Mouse (Mus musculus): ENCODE measurements around the gene Cib4.

The Cib4 gene

DNA sequence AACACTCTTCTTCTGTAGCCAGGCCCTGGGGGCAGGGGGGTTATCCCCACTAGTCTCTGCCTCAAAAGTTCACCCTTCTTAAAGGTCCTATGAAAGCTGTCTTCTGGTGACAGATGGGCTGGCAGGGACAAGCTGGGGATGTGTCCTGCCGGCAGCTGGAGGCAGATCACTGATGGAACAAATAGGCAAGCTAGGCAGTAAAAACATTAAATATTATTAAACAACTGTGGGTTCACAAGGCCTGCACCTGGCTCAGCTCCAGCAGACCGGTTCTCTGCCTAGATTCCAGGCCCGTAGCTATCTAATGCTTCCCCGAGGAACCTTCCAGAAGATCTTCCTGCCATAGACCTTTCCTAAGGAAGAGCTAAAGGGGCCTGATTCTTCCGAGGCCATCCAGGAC lies 27.5 kb downstream of the Cib4 start:
- in situ Hi-C loops (cut with MseI, MboI), result loop anchor here (5.0 kb wide), 1 partner anchor 119 kb away; no protein-coding TSS in a partner anchor

DNA sequence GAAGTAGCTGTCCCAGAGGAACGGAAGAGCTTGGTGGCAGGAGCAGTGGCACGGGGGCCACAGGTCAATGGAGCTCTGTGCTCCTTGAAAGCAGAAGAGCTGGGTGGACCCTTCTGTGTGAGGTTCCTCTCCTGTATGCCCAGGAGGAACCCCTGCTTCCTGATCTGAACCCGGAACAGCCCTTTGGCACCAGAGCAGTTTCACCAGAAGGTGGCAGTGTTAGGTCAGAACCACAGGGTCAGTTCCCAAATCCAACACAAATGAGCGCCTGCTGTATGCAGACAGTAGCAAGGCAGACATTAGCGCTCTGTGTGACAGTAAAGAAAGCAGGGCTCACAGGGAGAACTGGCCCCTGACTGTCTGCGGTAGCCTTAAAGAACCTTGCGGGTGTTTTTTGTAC lies 29.3 kb downstream of the Cib4 start:
- in situ Hi-C loops (cut with MseI, MboI), result loop anchor here (5.0 kb wide), 1 partner anchor 121 kb away; no protein-coding TSS in a partner anchor

DNA sequence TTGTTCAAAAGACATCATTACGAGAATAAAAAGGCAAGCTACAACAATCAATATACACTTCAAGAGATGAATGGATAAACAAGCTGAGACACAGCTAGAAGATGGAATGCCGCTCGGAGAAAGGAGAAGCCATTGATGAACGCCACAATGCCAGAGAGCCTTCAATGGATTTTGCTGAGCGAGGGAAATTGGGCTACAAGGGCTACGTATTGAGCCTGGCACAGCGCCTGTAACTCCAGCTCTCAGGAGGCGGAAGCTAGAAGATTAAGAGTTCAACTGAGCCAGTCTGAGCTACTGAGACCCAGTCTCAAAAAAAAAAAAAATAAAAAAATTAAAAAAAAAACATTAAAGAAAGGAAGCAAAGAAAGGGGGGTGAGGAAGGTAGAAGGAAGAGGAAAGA lies 32.5 kb downstream of the Cib4 start:
- in situ Hi-C loops (cut with MseI, MboI), result no loop called here

DNA sequence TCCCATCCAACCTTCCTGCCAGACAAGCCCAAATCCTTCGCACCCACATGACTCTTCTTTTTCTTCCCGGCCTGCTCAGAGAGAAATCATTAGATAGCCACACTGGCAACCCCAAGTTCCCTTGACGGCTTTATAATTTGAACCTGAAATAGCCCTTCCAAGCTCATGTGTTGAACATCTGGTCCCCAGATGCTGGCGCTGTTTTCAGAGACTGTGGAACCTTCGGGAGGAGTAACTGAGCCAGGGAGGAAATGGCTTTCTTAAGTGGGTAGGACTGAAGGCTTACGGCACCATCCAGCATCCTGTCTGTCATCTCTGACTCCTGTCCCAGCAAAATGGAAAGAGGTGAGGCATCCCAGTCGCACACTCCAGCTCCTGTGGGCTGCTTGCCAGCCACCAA lies 48.3 kb downstream of the Cib4 start:
- in situ Hi-C loops (cut with MseI, MboI), result no loop called here

DNA sequence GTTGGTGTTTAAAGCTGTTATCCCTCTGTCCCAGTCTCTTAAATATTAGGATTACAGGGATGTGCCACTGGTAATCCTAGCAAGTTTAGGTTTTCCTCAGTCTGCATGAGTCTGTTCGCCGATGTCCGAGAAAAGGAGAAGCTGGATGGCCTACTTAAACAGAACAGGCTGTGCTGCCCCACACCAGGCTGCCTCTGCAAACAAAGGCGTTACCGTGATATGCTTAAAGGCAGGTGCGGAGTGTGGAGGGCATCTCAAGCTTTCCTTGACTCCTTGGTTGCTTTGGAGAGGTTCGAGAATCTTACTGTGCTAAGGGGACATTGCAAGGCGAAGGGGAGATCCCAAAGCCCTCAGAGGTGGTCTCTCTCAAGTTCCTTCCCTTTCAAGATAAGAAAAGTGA lies 48.8 kb downstream of the Cib4 start:
- in situ Hi-C loops (cut with MseI, MboI), result no loop called here

DNA sequence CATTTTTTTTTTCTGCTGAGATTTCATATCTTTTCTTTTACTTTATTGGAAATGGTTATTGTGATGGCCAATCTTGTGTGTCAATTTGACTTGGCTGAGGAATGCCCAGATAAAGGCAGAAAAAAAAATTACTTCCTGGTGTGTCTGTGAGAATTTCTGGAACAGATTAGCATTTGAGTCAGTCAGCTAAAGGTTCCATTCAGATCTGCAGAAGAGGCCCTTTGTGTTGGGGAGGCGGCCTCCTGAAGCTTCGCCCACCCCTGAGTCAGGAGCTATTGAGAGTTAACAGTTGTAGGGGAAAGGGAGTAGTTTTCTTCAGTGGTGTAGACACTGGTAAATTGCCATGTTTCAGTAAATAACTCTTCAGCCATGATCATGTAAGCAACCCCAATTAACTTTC lies 50.3 kb downstream of the Cib4 start:
- in situ Hi-C loops (cut with MseI, MboI), result no loop called here

DNA sequence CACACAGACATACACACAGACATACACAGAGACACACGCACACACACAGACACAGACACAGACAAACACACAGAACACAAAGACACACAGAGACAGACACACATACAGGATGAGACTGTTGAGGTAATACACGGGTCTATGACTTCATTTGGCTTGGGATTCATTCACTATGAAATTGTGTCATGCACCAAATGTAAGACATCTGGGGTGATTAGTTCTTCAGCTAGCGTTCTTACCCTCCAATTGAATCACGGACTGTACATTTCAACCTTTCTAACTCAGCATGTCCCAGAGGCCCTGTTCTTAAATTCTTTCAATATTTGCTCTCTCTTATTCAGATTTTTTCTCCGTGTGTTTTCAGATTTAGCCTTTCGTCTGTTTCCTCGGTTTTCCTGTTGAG lies 51.0 kb downstream of the Cib4 start:
- in situ Hi-C loops (cut with MseI, MboI), result no loop called here

DNA sequence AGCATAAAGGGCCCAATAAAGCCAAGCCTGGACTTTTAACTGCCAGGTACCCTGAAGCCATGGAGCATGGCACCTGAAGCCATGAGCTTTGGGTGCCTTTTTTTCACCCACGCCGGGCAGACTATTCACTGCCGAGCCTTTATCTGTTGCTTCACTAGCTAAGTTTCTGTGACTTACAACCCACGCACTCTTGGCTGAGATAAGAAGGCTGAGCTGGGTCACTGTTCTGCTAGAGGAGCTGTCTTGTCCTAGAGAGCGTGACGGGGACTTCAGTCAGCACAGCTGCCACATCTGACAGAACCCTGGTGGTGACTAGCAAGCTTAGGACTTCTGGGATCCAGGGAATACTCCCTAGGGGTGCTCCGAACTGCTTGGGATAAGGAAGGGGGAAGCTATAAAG lies 51.9 kb downstream of the Cib4 start:
- in situ Hi-C loops (cut with MseI, MboI), result no loop called here

DNA sequence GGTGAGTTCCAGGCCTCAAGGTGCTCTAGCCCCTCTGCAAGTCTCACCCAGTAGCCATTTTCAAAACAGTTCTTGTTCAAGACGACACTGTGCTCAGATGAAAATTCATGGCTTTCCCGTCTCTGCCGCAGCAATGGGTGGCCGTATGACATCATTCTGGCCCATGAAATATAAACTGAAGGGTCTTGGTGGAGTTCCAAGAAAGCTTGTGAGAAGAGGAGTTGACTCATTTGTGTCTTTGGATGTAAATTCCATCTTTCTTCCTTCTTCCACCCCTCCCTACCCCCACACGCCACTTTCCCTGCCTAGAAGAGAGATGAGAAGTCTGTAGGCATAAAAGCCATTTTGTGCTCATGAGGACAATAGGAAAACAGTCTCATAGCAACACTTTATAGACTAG lies 54.8 kb downstream of the Cib4 start:
- in situ Hi-C loops (cut with MseI, MboI), result no loop called here

DNA sequence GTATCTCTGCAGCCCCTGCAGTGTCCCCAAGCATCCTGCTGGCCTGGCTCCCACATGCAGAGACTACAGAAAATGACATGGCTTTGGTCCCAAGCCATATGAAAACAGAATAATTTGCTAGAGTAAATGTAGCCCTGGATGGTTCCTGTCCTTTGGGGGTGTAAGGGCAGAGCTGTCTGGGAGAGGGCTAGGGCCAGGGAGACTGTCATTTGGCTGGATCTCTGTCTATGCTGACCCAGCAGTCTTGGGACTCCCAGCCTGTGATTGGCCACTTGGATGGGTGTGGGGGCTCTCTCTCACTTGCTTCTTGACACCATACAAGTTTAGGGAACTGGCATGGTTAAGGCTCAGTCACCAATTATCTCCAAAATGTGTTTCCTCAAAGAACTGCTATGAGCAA lies 55.4 kb downstream of the Cib4 start:
- in situ Hi-C loops (cut with MseI, MboI), result no loop called here

DNA sequence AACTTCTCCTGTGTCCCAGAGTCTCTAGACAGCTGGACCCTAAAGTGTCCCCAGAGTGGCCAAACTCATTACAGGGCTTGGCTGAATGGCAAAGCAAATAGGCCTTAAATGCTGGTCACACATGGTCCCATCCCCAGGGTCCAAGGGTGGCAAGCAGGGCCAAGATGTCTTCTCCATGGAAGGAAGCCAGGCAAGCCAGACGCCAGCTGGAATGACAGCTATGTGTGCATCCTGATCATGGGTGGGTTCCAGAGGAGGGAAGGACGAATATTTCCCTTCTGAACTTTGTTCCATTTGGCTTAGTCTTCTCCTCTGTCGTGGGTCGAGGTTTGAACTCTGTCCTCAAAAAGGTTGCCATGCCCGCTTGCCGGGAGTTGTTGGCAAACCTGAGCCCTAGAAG lies 60.5 kb downstream of the Cib4 start:
- in situ Hi-C loops (cut with MseI, MboI), result no loop called here

DNA sequence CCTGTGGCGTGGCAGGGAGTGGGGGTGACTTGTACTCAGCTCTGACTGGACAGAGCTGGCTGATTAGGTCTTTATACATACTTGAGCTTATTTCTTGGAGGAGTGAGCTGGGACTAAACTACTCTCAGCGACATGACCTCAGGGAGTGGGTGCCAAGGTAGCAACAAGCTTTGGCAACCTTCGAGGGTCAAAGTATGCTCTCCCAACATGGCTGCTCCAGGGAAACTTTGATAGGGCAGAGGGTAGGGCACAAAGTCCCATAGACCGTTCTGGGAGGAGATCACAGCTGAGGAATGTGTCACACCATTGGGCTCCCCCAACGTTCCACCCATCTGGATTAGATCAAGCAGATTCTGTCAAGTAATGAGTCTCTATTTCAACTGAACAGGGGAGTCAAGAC lies 61.0 kb downstream of the Cib4 start:
- in situ Hi-C loops (cut with MseI, MboI), result no loop called here

DNA sequence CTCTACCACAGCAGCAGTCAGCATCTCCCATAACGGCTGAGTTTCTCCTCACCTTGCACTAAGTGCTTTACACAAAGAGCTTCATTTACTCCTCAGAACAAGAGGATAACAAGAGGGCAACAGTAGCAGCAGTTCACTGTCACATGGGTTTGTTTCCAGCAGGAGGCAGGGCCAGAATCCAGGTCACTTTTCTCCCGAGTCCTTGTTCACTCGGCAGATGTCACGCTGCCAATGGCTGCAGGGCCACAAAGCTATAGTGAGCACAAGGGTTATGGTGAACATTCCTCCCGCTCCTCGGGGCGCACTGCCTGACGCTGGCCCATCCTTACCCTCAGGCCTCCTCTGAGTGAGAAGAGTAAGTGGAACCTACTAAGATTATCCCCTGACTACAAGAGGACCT lies 62.1 kb downstream of the Cib4 start:
- in situ Hi-C loops (cut with MseI, MboI), result no loop called here

DNA sequence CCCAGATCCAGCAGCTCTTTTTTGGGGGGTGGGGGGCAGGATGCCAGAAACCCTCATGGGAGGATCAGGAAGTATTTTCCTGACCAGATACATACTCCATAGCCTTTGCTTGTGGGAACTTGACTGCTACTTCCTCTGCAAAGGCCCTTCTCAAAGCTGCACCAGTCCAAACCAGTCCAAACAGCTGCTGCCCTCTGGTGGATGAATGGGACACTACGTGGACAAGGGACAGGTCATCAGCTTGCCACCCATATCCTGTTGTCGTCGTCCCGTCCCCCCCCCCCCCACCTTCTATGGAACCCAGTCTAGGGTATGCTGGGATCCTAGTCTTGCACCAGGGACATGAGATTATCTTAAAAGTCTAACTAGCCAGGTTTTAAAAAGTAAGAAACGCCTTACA lies 63.3 kb downstream of the Cib4 start:
- in situ Hi-C loops (cut with MseI, MboI), result no loop called here

DNA sequence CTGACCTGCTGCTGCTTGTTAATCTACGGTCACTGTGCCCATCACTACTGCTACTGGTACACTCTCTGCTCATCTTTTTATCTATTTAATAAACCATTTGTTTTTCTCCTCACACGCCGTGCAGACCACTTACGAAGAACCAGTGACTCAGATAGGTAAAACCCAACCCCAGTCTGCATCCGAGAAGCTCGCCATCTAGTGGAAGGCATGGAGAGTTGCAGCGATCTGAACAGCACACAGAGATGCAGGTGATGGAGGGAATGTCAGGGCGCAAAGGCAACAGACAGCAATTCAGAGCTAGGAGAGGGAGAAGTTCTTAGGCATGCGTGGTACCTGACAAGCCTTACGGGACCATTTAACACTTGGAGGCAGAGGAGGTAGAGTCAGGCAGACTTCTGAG lies 69.1 kb downstream of the Cib4 start:
- in situ Hi-C loops (cut with MseI, MboI), result no loop called here

DNA sequence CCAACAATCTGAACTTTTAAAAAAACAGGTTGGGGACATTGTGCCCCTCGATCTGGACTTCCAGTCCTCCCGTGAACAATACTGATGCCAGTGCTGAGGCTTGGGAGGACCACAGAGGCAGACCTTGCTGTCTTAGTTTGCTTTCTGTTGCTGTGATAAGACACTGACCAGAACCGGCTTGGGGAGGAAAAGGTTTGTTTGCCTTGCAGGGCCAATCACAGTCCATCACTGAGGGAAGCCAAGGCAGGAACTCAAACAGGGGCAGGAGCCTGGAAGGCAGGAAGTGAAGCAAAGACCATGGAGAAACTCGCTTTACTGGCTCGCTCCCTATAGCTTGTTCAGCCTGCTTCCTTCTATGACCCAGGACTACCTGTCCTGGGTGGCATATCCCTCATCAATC lies 73.5 kb downstream of the Cib4 start:
- in situ Hi-C loops (cut with MseI, MboI), result no loop called here

DNA sequence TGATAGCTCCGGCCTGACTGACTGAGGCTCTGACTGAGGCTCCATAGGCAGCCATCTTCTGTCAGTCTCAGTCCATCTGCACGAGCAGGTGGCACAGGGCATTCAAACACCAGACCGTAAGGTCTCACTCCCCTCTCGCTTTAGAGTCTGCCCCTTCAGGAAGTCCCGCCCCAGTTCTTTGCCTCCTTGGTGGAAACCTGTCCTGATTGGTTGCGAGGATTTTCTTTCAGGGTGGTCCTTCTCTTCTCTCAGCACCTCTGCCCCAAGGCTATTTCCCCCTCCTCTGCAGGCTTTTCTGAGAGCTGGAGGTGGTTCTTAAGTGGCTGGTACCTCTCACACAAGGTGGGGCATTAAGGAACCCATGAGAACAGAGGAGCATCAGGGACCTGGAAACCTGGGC lies 75.2 kb downstream of the Cib4 start:
- in situ Hi-C loops (cut with MseI, MboI), result no loop called here

DNA sequence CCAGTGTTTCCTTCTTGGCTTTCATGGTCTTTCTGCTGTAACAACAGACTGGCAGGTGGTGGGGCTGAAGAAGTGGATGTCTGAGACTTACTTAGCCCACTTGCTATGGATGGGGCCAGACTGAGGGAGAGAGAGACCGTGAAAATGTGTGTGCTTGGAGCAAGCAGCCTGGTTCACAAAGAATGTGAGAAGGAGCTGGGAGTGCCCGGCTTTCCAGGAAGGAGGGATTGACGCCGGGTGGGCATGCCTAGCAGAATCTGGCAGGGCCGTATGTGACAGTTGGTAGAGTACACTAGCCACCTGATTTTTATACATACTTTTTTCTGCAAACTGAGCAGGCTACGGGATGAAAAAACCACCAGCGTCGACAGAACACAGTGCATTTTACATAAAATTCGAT lies 79.3 kb downstream of the Cib4 start:
- in situ Hi-C loops (cut with MseI, MboI), result no loop called here

DNA sequence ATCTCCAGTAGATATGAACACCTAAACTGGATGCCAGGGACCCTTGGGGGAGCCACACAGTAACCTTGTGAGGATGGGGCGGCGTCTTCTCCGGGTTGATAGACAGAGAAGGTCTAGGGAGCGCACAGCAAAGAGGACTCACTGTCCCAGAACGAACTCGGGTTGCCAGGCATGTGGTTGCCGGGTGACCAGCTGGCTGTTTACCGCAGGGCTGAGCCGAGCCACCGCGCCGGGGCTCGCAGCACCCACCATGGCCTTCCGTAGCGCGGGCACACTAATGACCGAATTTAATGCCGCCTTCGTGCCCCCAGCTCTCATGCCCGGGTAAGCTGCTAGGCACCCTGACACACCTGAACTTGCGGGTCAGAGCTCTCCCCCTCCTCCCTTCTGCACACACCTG lies 79.8 kb downstream of the Cib4 start, which contains the start of gene 1700001C02Rik:
Gene 1700001C02Rik, plus strand, starts transcription at position 187 of the 400 bp plus-strand sequence.
- in situ Hi-C loops (cut with MseI, MboI), result no loop called here

DNA sequence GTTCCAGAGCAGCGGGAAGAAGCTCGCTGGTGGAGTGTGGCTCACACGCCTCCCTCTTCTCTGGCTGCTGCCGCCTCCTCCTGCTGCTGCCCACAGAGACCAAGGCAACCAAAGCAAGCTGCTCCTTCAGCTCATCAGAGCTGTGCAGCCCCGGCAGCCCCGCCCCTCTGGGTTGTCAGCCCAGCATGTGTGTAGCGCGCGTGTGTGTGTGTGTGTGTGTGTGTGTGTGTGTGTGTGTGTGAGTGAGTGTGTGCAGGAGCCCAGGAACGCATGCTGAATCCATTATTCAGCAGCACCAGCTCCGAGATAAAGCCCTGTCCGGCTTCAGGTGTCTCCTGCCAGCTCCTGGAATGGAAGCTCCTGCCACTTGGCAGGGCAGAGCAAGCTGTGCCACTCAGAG lies 83.8 kb downstream of the Cib4 start, which contains the start of gene Otof:
Gene Otof, minus strand, starts transcription at position 112 of the 400 bp plus-strand sequence.
- in situ Hi-C loops (cut with MseI, MboI), result no loop called here

DNA sequence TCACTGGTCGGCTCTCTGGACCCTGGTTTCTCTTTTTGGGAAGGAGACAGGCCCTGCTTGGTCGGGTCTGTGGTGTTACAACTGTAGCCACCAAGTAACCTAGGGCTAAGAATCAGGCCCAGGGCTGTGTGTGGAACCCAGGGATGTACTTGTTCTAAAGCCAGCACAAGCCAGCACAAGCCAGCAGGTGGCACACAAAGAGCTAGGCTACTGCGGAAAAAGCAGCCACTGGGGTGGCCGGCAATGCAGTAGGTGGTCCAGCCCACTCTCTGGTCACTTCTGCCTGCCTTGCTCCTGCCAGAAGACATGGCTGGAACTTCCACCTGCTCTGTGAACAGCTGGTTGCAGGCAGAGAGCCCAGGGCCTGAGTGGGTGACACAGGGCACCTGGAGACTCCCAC lies 85.5 kb downstream of the Cib4 start:
- in situ Hi-C loops (cut with MseI, MboI), result no loop called here

DNA sequence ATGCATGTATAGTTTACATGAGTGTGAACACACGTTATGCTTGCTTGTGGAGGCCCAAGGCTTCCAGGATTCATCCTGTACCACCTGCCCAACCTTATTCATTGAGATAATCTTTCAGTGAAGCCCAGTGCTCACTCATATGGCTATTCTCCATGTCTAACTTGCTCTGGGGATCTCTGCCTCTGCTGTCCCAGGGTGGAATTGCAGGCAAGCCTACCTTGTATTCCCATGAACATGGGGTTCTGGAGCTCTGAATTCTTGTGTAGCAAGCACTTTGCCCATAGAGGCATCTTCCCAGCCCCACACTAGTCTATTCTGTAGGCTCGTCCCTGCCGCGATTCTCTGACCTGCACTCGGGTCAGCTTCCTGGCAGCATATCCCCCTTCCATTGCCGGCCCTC lies 89.6 kb downstream of the Cib4 start:
- in situ Hi-C loops (cut with MseI, MboI), result no loop called here

DNA sequence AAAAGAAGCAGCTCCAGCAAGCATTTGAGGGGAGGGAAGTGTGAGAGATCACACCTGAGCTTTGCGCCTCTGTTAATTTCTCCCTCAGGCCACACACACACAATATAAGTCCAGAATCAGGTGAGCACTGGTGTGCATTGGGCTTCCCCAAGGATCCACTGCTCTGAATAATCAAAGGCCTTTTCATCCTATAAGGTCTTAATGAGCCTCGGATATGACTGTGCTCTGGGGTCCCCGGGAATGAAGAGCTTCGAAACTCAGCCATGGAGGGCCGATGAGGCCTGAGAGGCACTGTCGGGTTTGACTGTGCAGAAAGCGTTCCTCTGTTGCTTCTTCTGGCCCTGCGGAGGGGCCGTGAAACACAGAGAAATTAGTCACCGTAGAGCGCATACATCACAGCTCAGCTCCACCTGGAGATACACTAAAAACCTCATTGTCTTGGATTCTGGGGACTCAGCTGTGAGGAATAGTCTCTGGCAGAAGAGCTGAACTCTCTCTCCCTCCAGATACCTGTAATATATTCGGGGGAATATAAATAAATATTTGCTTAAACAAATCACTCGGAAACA lies 101.2 kb downstream of the Cib4 start:
- in situ Hi-C loops (cut with MseI, MboI), result no loop called here

DNA sequence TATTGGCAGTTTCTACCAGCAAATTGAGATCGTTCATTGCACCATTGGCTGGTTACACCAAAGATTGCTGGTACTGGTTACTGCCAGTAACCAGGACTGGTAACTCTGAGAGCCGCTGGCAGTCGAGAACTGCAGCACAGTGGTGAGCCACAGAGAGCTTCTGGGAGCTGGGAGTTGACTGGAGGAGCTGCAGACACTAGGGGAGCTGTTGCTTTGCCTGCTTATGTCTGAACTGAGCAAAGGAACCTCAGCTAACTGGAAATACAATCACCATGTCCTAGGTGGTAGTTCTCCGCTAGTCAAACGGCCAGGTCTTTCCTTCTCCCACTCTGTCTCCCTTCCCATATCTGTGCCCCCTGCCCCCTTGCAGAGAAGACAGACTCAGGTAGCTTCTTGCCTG lies 103.4 kb downstream of the Cib4 start:
- in situ Hi-C loops (cut with MseI, MboI), result no loop called here

Data from mouse trophoblast stem cell (cell line).